Mouse (Mus musculus): ENCODE results near the gene Gm37240.

Gm37240 gene

DNA sequence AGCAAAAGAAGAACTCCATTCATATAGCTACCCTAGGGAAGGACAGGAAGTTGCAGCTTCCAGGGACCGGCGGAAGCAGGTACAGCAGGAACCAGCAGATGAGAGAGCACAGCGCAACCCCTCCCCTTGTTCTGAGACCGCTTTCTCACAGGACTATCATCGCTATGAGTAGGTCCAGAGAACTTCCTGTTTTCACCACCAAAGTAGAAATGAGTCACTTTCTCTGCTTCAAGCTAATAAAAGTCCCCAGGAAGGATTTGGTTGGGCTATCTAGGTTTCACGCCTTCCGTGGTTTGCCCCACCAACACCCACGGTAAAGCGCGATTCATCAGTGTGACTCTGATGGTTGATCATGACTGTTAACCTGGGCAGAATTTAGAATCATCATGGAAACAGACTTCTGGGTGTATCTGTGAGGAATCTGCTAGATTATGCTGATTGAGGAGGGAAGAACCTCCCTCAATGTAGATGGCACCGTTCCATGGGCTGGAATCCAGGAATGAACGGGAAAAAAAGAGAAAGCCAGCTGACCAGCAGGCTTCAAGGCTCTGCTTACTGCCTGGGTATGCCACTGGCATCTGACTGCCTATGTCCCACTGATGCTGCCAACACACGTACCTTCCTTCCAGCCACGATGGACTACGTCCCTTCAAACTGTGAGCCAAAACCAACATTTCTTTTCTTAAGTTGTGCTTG is 1172.1 kb downstream of the Gm37240 start:
- in situ Hi-C loops (cut with MboI; ENCODE audit: unreplicated experiment in 2 of 2), result no loop called here

DNA sequence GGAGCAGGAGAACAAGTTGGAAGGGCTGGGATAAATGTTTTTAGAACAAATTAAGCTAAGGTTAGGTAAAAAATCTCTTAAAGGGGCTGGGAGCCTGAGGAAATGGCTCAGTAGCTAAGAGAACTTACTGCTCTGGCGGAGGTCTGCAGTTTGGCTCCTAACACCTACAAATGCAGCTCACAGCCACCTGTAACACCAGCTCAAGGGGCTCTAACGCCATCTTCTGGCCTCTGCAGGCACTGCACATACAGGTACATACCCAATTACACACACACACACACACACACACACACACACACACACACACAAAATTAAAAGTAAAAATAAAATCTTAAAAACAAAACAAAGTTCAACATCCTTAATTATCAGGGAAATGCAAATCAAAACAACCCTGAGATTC is 1174.4 kb downstream of the Gm37240 start:
- in situ Hi-C loops (cut with MboI; ENCODE audit: unreplicated experiment in 2 of 2), result no loop called here

- in situ Hi-C loops (cut with MboI; ENCODE audit: unreplicated experiment in 2 of 2), result no loop called here
Measured at GRCm38 (mm10) chr3:84710723-84711122, 1176.6 kb downstream of the Gm37240 start.

- in situ Hi-C loops (cut with MboI; ENCODE audit: unreplicated experiment in 2 of 2), result no loop called here
Measured at GRCm38 (mm10) chr3:84709967-84710366, 1177.4 kb downstream of the Gm37240 start.

DNA sequence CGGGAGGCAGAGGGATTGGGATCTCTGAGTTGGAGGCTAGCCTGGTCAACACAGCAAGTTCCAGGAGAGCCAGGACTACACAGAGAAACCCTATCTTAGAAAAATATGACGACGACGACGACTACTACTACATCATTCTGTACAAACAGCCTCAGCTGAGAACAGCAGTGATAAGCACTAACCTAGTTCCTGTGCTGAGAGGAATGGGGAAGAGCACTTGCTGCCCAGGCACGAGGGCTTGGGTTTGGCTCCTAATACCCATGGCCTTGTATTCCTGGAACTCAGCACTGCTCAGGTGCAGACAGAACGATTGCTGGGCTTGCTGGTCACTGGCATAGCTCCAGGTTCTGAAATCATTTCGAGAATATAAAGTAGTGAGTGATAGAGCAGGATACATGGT is 1178.2 kb downstream of the Gm37240 start:
- in situ Hi-C loops (cut with MboI; ENCODE audit: unreplicated experiment in 2 of 2), result no loop called here

GRCm38 (mm10) chr3:84708469-84708868 is 1178.8 kb downstream of the Gm37240 start:
- in situ Hi-C loops (cut with MboI; ENCODE audit: unreplicated experiment in 2 of 2), result no loop called here

GRCm38 (mm10) chr3:84705224-84705623 is 1182.1 kb downstream of the Gm37240 start:
- in situ Hi-C loops (cut with MboI; ENCODE audit: unreplicated experiment in 2 of 2), result no loop called here

DNA sequence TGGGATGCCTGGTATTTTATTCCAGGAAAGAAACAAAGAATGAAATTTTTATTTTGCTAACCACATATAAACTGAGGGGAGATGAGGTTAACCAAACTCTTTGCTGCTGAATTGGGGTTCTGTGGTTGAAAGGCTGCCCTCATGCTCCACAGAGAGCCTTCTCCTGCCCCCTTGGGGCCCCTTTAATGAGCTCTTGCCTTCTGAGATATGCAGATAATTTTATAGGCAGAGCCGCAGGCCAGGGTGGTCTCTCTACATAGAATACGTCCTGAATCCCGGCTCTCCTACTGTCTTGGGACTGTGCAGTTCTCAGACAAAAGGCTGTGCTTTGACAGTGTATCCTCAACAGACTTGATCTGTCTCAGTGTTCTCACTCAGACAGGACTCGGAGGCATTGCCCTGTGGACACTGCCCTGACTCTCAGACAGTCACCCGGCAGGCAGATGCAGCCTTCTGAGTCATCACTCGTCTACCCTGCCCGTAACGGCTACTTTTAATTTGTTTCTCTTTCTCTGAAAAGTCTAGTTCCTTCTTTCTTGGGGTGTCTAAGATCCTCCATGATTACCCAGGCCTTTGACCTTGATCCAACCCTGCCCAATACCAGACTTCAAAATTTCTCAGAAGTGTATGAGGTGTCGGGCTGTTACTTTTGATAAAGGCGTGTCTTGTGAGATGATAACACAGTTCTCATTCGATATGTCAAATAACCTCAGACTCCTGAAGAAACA is 1184.1 kb downstream of the Gm37240 start:
- in situ Hi-C loops (cut with MboI; ENCODE audit: unreplicated experiment in 2 of 2), result no loop called here

GRCm38 (mm10) chr3:84701964-84702363 is 1185.4 kb downstream of the Gm37240 start:
- in situ Hi-C loops (cut with MboI; ENCODE audit: unreplicated experiment in 2 of 2), result no loop called here

GRCm38 (mm10) chr3:84701509-84701908 is 1185.8 kb downstream of the Gm37240 start:
- in situ Hi-C loops (cut with MboI; ENCODE audit: unreplicated experiment in 2 of 2), result no loop called here

DNA sequence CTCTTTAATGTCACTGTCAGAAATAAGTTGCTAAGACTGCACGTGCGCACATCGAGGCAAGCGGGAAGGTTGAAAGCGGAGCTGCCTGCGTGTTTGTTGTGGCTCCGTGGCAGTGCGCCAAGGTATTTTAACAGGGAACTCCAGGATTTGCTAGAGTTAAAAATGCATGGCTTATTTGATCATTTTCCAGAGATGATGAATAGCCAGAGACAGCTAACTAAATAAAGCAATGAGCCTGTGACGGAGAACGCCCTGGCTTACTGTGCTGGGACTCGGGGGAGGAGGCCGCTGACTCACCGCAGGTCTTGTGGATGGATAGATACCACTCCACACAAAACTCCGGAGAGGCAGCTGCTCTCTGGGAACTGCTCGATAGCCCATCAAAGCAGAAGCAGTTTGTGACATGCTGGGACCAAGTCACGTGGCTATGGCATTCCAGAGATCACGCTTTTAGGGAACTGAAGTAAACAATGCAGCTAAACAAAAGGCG is 1190.8 kb downstream of the Gm37240 start:
- in situ Hi-C loops (cut with MboI; ENCODE audit: unreplicated experiment in 2 of 2), result loop anchor here (5.0 to 25.0 kb wide), 4 partner anchors 151 to 1441 kb away; partner anchors contain the start of genes Gatb (in 2 of the 2) and Rps3a1 (in 1 of the 2)

- in situ Hi-C loops (cut with MboI; ENCODE audit: unreplicated experiment in 2 of 2), result loop anchor here (5.0 to 25.0 kb wide), 4 partner anchors 151 to 1441 kb away; partner anchors contain the start of genes Gatb (in 2 of the 2) and Rps3a1 (in 1 of the 2)
Measured at GRCm38 (mm10) chr3:84695867-84696361, 1191.4 kb downstream of the Gm37240 start.

DNA sequence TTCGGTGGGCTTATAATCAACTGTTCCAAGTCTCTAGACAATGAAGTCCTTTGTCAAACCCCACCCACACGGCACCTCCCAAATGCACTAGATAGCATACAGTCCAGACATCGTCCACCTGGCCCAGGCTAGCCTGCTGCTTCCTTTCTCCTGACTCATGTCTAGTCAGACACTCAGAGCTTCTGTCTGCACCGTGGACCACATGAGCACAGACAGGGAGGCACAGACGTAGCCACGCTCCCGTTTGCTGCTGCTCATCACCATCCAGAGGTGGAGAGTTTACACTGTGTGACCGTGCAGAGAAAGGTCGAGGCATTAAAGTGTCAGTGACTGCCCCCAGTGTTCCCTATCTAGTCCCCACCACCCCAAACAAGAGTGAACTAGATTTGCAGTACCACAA is 1191.9 kb downstream of the Gm37240 start:
- in situ Hi-C loops (cut with MboI; ENCODE audit: unreplicated experiment in 2 of 2), result loop anchor here (5.0 to 25.0 kb wide), 4 partner anchors 152 to 1442 kb away; partner anchors contain the start of genes Gatb (in 2 of the 2) and Rps3a1 (in 1 of the 2)

DNA sequence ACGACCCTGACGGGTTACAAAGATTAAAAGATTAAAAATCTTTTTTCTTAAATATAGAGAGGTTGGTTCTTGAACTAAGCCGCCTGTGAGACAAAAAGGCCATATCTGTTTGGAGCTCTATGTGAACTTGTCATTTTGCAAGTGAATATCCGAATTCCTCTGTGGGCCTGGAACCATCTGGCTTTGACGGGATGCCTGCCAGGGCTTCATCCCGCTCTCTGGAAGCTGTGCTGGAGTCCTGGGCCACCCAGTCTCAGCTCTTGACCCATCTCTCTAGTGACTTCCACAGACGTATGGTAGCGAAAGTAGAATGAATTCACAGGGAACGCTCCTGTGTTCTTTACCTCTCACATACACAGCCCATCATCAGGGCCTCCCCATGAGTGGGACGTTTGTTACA is 1193.4 kb downstream of the Gm37240 start:
- in situ Hi-C loops (cut with MboI; ENCODE audit: unreplicated experiment in 2 of 2), result loop anchor here (5.0 to 25.0 kb wide), 4 partner anchors 153 to 1443 kb away; partner anchors contain the start of genes Gatb (in 2 of the 2) and Rps3a1 (in 1 of the 2)

DNA sequence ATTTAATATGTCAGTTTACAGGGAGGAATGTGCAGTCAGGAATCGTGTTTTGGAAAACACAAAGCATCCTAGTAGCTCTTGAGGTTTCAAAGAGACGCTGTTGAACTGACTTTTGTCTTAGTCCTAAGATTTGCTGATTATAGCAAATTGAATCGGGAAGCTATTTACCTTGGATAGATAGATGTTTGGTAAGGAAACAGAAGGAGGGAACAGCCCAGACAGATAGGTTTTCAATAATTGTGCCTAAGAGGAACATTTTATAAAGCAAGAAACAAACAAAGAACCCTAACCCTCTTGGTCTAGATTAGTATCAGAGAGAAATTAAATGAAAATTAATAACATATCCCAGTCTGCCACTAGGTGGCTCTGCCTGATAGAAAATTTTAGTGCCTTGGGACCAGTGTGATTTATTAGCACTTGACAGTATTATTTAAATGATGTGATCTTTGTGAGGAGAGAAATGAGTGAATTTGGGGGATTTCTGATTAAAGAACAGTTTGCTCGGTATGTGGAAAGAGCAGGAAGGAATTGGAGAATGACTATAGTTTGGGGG is 1194.6 kb downstream of the Gm37240 start:
- in situ Hi-C loops (cut with MboI; ENCODE audit: unreplicated experiment in 2 of 2), result loop anchor here (5.0 to 25.0 kb wide), 4 partner anchors 155 to 1445 kb away; partner anchors contain the start of genes Gatb (in 2 of the 2) and Rps3a1 (in 1 of the 2)

DNA sequence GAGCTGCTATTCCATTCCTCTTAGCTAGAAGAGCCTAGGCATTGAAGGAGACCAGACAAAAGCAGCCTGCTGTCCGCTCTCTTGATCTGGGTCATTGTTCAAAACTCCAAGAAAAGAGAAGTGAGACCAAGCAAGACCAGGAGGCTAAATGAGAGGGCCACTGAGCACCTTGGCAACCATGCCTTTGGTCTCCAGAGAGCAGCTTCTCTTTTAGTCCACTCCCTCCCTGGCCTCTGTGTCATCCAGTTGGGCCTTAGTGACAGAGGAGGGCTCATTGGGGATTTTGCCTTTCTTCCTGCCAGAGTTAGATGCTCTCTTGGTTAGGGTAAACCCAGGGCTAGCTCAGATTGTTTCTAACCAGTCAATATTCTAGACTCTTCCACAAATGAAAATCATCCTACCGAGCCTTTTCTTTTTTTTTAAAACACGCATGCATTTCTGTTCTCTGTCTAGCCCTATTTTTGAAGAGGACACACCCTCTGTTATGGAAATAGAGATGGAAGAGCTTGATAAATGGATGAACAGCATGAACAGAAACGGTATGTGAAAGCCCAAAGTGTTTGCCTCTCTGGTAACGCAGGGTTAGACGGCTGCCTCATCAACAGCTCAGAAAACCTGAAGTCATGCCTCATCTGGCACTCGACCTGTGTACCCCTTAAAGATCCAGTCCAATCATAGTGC is 1197.1 kb downstream of the Gm37240 start:
- in situ Hi-C loops (cut with MboI; ENCODE audit: unreplicated experiment in 2 of 2), result loop anchor here (5.0 to 25.0 kb wide), 4 partner anchors 157 to 1447 kb away; partner anchors contain the start of genes Gatb (in 2 of the 2) and Rps3a1 (in 1 of the 2)

DNA sequence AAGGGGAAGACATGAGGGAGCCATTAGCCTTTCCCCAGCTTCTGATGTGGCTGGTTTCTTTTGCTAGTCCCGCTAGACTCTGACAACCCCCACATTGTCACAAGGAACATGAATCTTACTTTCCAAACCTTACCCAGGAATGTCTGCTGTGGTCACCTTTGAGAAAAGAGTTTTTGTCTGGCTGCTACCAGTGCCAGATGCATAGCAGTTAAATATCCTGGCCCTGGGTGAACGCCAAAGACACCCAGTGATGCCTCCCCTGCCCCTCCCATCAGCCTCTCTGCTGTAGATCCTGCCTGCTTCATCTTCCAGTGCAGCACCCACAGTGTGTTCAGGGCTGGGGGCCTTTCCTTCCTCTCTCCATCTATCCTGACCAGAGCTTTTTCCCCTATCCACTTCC is 1197.7 kb downstream of the Gm37240 start:
- in situ Hi-C loops (cut with MboI; ENCODE audit: unreplicated experiment in 2 of 2), result loop anchor here (5.0 to 25.0 kb wide), 5 partner anchors 158 to 1448 kb away; partner anchors contain the start of genes Gatb (in 2 of the 2) and Rps3a1 (in 1 of the 2)

DNA sequence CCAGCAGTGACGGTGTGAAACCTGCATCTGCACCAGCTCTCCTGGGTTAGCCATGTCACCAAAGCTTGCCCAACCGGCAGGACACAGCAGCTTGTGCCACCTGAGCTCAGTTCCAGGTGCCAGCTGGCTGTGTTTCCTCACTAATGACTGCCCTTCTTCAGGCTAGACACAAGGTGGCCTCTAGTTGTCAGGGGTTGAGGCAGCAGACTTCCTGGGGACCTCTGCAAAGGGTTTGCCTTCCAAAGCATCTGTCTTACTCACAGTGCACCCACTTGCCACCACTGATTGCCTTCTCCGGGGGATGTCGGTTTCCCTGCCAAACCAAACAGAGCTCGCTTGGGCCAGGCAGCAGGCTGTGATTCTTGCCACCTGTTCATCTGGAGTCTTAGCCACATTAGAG is 1199.1 kb downstream of the Gm37240 start:
- in situ Hi-C loops (cut with MboI; ENCODE audit: unreplicated experiment in 2 of 2), result loop anchor here (5.0 to 25.0 kb wide), 4 partner anchors 204 to 1449 kb away; partner anchors contain the start of genes Gatb (in 2 of the 2) and Rps3a1 (in 1 of the 2)

GRCm38 (mm10) chr3:84687488-84687846 is 1199.9 kb downstream of the Gm37240 start:
- in situ Hi-C loops (cut with MboI; ENCODE audit: unreplicated experiment in 2 of 2), result loop anchor here (5.0 to 25.0 kb wide), 4 partner anchors 205 to 1450 kb away; partner anchors contain the start of genes Gatb (in 2 of the 2) and Rps3a1 (in 1 of the 2)
